Mouse (Mus musculus) spleen, adult 2 months (tissue): Measurements from ENCODE around the gene Tnfsf18. TPM values are rescaled to one million over a fixed set of nuclear protein-coding genes. Genes with fewer than 3 reads are reported as not detected.

ENCODE experiments used
- DNase-seq, 2 experiments: peaks; one replicate each; pipeline versions ENCODE4 v3.0.0 to v3.0.0-alpha.2; 2012 to 2021; ENCODE audit warnings: low spot score in 2 of 2, low read depth in 1 of 2
- H3K27ac ChIP-seq: fragments of 200-500 bp; 2 replicates; pipeline ENCODE4 v1.5.1; 2012; ENCODE audit warnings: low read length, inconsistent platforms; ENCODE audit not compliant: insufficient read depth
- H3K27me3 ChIP-seq: fragments of 200-500 bp; 2 replicates; pipeline ENCODE4 v1.6.1; 2012; ENCODE audit warnings: mild to moderate bottlenecking, moderate library complexity, low read length, inconsistent platforms; ENCODE audit not compliant: control insufficient read depth, insufficient read depth
- H3K36me3 ChIP-seq: fragments of 200-500 bp; 2 replicates; pipeline ENCODE4 v1.6.1; 2012; ENCODE audit warnings: mild to moderate bottlenecking, low read length, inconsistent platforms; ENCODE audit not compliant: control insufficient read depth, insufficient read depth
- H3K4me1 ChIP-seq: fragments of 200-500 bp; 2 replicates; pipeline ENCODE4 v1.6.1; 2011; ENCODE audit warnings: inconsistent platforms; ENCODE audit not compliant: control insufficient read depth, insufficient read depth, insufficient read length
- H3K4me3 ChIP-seq: fragments of 200-500 bp; 2 replicates; pipeline ENCODE4 v1.5.1; 2011; ENCODE audit warnings: mild to moderate bottlenecking, inconsistent platforms; ENCODE audit not compliant: insufficient read depth, insufficient read length; ENCODE audit errors: extremely low read depth
- CTCF ChIP-seq: fragments of 200-500 bp; IDR thresholded peaks from 2 replicates; pipeline ENCODE4 v1.5.1; 2011; ENCODE audit warnings: mild to moderate bottlenecking, inconsistent platforms; ENCODE audit not compliant: insufficient read depth, insufficient read length, insufficient replicate concordance; ENCODE audit errors: extremely low read depth
- POLR2A ChIP-seq: fragments of 200-500 bp; IDR thresholded peaks from 2 replicates; pipeline ENCODE4 v1.6.1; 2011; ENCODE audit warnings: low read depth, low read length, inconsistent platforms
- WGBS: fragments of 180-500 bp; shearing (Covaris S2); methylation state at CpG from one replicate; pipeline ENCODE4 v1.1.7; 2018; 5-methylcytosine and 5-hydroxymethylcytosine counted together
- polyA plus RNA-seq: library from polyadenylated mRNA; depleted of rRNA; stranded (reverse); fragments of >200 nt; gene quantifications from 2 replicates; pipeline ENCODE4 v1.2.3, GENCODE M21; 2012; rRNA removed

Tnfsf18 gene
- polyA plus RNA-seq = 0.09 and 0.21 TPM in 2 replicates

- no peak within 1 kb of the TSS for H3K27ac ChIP-seq
- H3K4me3 ChIP-seq = no peak within 1 kb of the TSS
- no peak for DNase-seq
- no peak for TF ChIP-seq POLR2A
- TF ChIP-seq CTCF = no peak
- 22% methylated on average over 8 of the region's 8 CpGs for WGBS
- no peaks in the 10 kb centered on the region for H3K27me3 ChIP-seq
- H3K36me3 ChIP-seq = no peaks in the 10 kb centered on the region
- peaks cover 4% of the 10 kb centered on the region for H3K4me1 ChIP-seq
Measured at GRCm38 (mm10) chr1:161494343-161494742, at the start of gene Tnfsf18. Gene Tnfsf18, plus strand, starts transcription at chr1:161494655.

GRCm38 (mm10) chr1:161444858-161445257, 49.6 kb upstream of the Tnfsf18 start:
- Histone ChIP-seq H3K4me1 (no peaks in the 10 kb centered on the region), H3K4me3 (no peak overlapping the region), H3K36me3 (no peaks in the 10 kb centered on the region), H3K27me3 (no peaks in the 10 kb centered on the region), H3K27ac (no peak overlapping the region)
- WGBS = 94% methylated on average over 7 of the region's 7 CpGs
- DNase-seq = no peak
- no peak for TF ChIP-seq POLR2A
- TF ChIP-seq CTCF = no peak

GRCm38 (mm10) chr1:161451683-161452245, 42.7 kb upstream of the Tnfsf18 start:
- TF ChIP-seq CTCF = no peak
- no peak for TF ChIP-seq POLR2A
- no peak overlapping the region for H3K27ac ChIP-seq
- DNase-seq = no peak
- no peaks in the 10 kb centered on the region for H3K4me1 ChIP-seq
- WGBS = 56% methylated on average over 3 of the region's 3 CpGs
- H3K36me3 ChIP-seq = no peaks in the 10 kb centered on the region
- H3K27me3 ChIP-seq = no peaks in the 10 kb centered on the region
- H3K4me3 ChIP-seq = no peak overlapping the region

GRCm38 (mm10) chr1:161452250-161452649, 42.2 kb upstream of the Tnfsf18 start:
- no peaks in the 10 kb centered on the region for H3K36me3 ChIP-seq
- no peaks in the 10 kb centered on the region for H3K4me1 ChIP-seq
- no peak for TF ChIP-seq CTCF
- no peak for TF ChIP-seq POLR2A
- H3K27ac ChIP-seq = no peak overlapping the region
- WGBS = 94% methylated on average over 1 of the region's 1 CpGs
- no peaks in the 10 kb centered on the region for H3K27me3 ChIP-seq
- H3K4me3 ChIP-seq = no peak overlapping the region
- no peak for DNase-seq

- no peak for TF ChIP-seq POLR2A
- TF ChIP-seq CTCF = no peak
- Histone ChIP-seq H3K27me3 (no peaks in the 10 kb centered on the region), H3K4me1 (no peaks in the 10 kb centered on the region), H3K4me3 (no peak overlapping the region), H3K36me3 (no peaks in the 10 kb centered on the region), H3K27ac (no peak overlapping the region)
- whole genome bisulfite sequencing = 77% methylated on average over 2 of the region's 2 CpGs
- DNase-seq = no peak
Measured at GRCm38 (mm10) chr1:161463388-161464085, 30.9 kb upstream of the Tnfsf18 start.

GRCm38 (mm10) chr1:161477221-161477620, 17.2 kb upstream of the Tnfsf18 start:
- H3K4me1 ChIP-seq = no peaks in the 10 kb centered on the region
- H3K4me3 ChIP-seq = no peak overlapping the region
- no peak for DNase-seq
- 77% methylated on average over 3 of the region's 3 CpGs for WGBS
- no peak overlapping the region for H3K27ac ChIP-seq
- no peaks in the 10 kb centered on the region for H3K36me3 ChIP-seq
- TF ChIP-seq CTCF (no peak), POLR2A (no peak)
- no peaks in the 10 kb centered on the region for H3K27me3 ChIP-seq

GRCm38 (mm10) chr1:161479854-161480253, 14.6 kb upstream of the Tnfsf18 start:
- Histone ChIP-seq H3K4me1 (no peaks in the 10 kb centered on the region), H3K4me3 (no peak overlapping the region), H3K36me3 (no peaks in the 10 kb centered on the region), H3K27me3 (no peaks in the 10 kb centered on the region), H3K27ac (no peak overlapping the region)
- WGBS = 56% methylated on average over 1 of the region's 1 CpGs
- no peak for TF ChIP-seq CTCF
- no peak for DNase-seq
